8 mouse cellular contexts compared by ENCODE assay signal in the genomic region with DNA sequence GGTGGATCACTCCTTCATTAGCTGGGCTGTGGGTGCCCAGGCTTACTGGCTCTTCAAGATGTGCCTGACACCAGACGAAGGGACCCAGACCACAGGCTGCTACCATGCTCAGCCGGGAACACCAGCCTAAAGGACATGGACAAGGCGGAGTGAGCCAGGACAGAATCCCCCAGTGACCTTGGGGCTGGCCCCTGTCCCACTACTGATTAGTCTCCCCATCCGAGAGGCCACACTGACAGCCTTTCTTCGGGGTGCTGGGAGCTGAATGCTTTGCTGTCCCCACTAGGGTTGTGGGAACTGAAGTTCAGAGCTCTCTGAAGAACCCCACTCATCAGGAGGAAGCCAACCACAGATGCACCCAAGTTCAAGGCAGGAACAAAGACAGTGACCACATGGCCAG. TPM values are rescaled to one million over a fixed set of nuclear protein-coding genes. Genes with fewer than 3 reads are reported as not detected.
A peak's percentile ranks its signal among the peaks of the same experiment; 100 is the strongest.
DNase-seq lines count a peak whose midpoint lies in the region; ATAC-seq lines count a peak whose summit lies in the region.

No protein-coding gene starts in this region.

- peaks cover 57% of the 10 kb centered on the region for H3K4me1 ChIP-seq in kidney, embryonic 15.5 days
- H3K4me1 ChIP-seq in embryonic facial prominence, embryonic 14.5 days (ENCODE audit: control insufficient read depth, insufficient read depth, low read length): peaks cover 35% of the 10 kb centered on the region
- peaks cover 38% of the 10 kb centered on the region for H3K4me1 ChIP-seq in hindbrain, embryonic 14.5 days (replicated peaks; ENCODE audit: control insufficient read depth, insufficient read depth, low read length)
- peaks cover 37% of the 10 kb centered on the region for H3K4me1 ChIP-seq in midbrain, embryonic 16.5 days (ENCODE audit: control insufficient read depth, insufficient read depth, low read length)

- H3K9ac ChIP-seq in kidney, embryonic 15.5 days: peak overlapping the region; percentile 88
- peak overlapping the region; percentile 98 for H3K9ac ChIP-seq in embryonic facial prominence, embryonic 14.5 days (ENCODE audit: low read depth, low read length)
- peak overlapping the region; percentile 99 for H3K9ac ChIP-seq in hindbrain, embryonic 14.5 days
- peak overlapping the region; percentile 100 for H3K9ac ChIP-seq in midbrain, embryonic 16.5 days (ENCODE audit: low read depth, low read length)

- 89% methylated on average over 5 of the region's 5 CpGs for WGBS in kidney, embryonic 15.5 days
- 89% methylated on average over 5 of the region's 5 CpGs for WGBS in embryonic facial prominence, embryonic 14.5 days
- WGBS in hindbrain, embryonic 14.5 days: 85% methylated on average over 5 of the region's 5 CpGs
- WGBS in midbrain, embryonic 16.5 days: 93% methylated on average over 5 of the region's 5 CpGs

- H3K27me3 ChIP-seq in kidney, embryonic 15.5 days: no peaks in the 10 kb centered on the region
- H3K27me3 ChIP-seq in embryonic facial prominence, embryonic 14.5 days (replicated peaks; ENCODE audit: control insufficient read depth, insufficient read depth, low read length): no peaks in the 10 kb centered on the region
- no peaks in the 10 kb centered on the region for H3K27me3 ChIP-seq in hindbrain, embryonic 14.5 days (ENCODE audit: control insufficient read depth, insufficient read depth, low read length)
- no peaks in the 10 kb centered on the region for H3K27me3 ChIP-seq in midbrain, embryonic 16.5 days (ENCODE audit: control insufficient read depth, insufficient read depth, low read depth, low read length)

- no peak for ATAC-seq in kidney, embryonic 15.5 days (replicated peaks; ENCODE audit: low FRiP score)
- no peak for ATAC-seq in embryonic facial prominence, embryonic 14.5 days (ENCODE audit: low read depth)
- ATAC-seq in hindbrain, embryonic 14.5 days (ENCODE audit: low FRiP score): no peak
- ATAC-seq in midbrain, embryonic 16.5 days: no peak

- peak overlapping the region; percentile 77 for H3K4me3 ChIP-seq in kidney, embryonic 15.5 days (replicated peaks)
- peak overlapping the region; percentile 94 for H3K4me3 ChIP-seq in embryonic facial prominence, embryonic 14.5 days (ENCODE audit: low read depth, low read length)
- peak overlapping the region; percentile 83 for H3K4me3 ChIP-seq in hindbrain, embryonic 14.5 days (replicated peaks; ENCODE audit: low read length)
- H3K4me3 ChIP-seq in midbrain, embryonic 16.5 days (ENCODE audit: low read depth, low read length): peak overlapping the region; percentile 88

- no peak overlapping the region; the same call in 1 of the 2 replicates for H3K27ac ChIP-seq in kidney, embryonic 15.5 days
- no peak overlapping the region for H3K27ac ChIP-seq in embryonic facial prominence, embryonic 14.5 days (replicated peaks; ENCODE audit: low read depth, low read length)
- H3K27ac ChIP-seq in hindbrain, embryonic 14.5 days: no peak overlapping the region
- H3K27ac ChIP-seq in midbrain, embryonic 16.5 days (ENCODE audit: low read length): no peak overlapping the region

- H3K36me3 ChIP-seq in kidney, embryonic 15.5 days: peaks cover 70% of the 10 kb centered on the region
- H3K36me3 ChIP-seq in embryonic facial prominence, embryonic 14.5 days (ENCODE audit: control insufficient read depth, insufficient read depth, low read length): peaks cover 60% of the 10 kb centered on the region
- H3K36me3 ChIP-seq in hindbrain, embryonic 14.5 days (replicated peaks; ENCODE audit: control insufficient read depth, insufficient read depth): peaks cover 52% of the 10 kb centered on the region
- H3K36me3 ChIP-seq in midbrain, embryonic 16.5 days (ENCODE audit: control insufficient read depth, insufficient read depth, low read length): peaks cover 34% of the 10 kb centered on the region

- no peak for DNase-seq in kidney, postnatal 10 days
- DNase-seq in embryonic facial prominence, embryonic 14.5 days (ENCODE audit: low spot score): no peak
- DNase-seq in hindbrain, embryonic 14.5 days (ENCODE audit: low spot score): no peak
- DNase-seq in right cerebral cortex, postnatal 14 days: no peak
- no peak for DNase-seq in thymus, adult 18-20 months
- no peak for DNase-seq in kidney, adult 8-10 months

- H3K9me3 ChIP-seq in kidney, embryonic 15.5 days (replicated peaks): no peaks in the 10 kb centered on the region
- H3K9me3 ChIP-seq in embryonic facial prominence, embryonic 14.5 days (ENCODE audit: control insufficient read depth, low read length): no peaks in the 10 kb centered on the region
- H3K9me3 ChIP-seq in hindbrain, embryonic 14.5 days (ENCODE audit: control insufficient read depth, low read length): no peaks in the 10 kb centered on the region
- H3K9me3 ChIP-seq in midbrain, embryonic 16.5 days (replicated peaks; ENCODE audit: control insufficient read depth, low read length, poor library complexity, severe bottlenecking): no peaks in the 10 kb centered on the region

- H3K4me2 ChIP-seq in kidney, embryonic 15.5 days: peak overlapping the region; percentile 76
- peak overlapping the region; percentile 80 for H3K4me2 ChIP-seq in embryonic facial prominence, embryonic 14.5 days (ENCODE audit: low read depth, low read length)
- H3K4me2 ChIP-seq in hindbrain, embryonic 14.5 days (replicated peaks): peak overlapping the region; percentile 88
- peak overlapping the region; percentile 90 for H3K4me2 ChIP-seq in midbrain, embryonic 16.5 days (ENCODE audit: low read length)

RNA-seq across cellular contexts. Expression of a gene that starts 1.3 kb away (rescaled TPM):
- 58.0 and 66.9 TPM in 2 replicates for polyA plus RNA-seq in kidney, embryonic 15.5 days (2015; fragmentation: Nextera tagmentation; extraction: Ambion mirVana)
- polyA plus RNA-seq in embryonic facial prominence, embryonic 14.5 days (2014; fragmentation: Nextera tagmentation; extraction: Ambion mirVana): 61.5 and 70.3 TPM in 2 replicates
- 83.0 and 84.6 TPM in 2 replicates for polyA plus RNA-seq in hindbrain, embryonic 14.5 days (2014; fragmentation: Nextera tagmentation; extraction: Ambion mirVana)
- polyA plus RNA-seq in midbrain, embryonic 16.5 days (2015; fragmentation: Nextera tagmentation; extraction: Ambion mirVana): 107 and 112 TPM in 2 replicates

RNA-seq across cellular contexts. Expression of a gene that starts 14.5 kb away (rescaled TPM):
- 46.1 and 48.1 TPM in 2 replicates for polyA plus RNA-seq in kidney, embryonic 15.5 days (2015; fragmentation: Nextera tagmentation; extraction: Ambion mirVana)
- polyA plus RNA-seq in embryonic facial prominence, embryonic 14.5 days (2014; fragmentation: Nextera tagmentation; extraction: Ambion mirVana): 34.2 and 36.5 TPM in 2 replicates
- polyA plus RNA-seq in hindbrain, embryonic 14.5 days (2014; fragmentation: Nextera tagmentation; extraction: Ambion mirVana): 34.4 and 43.5 TPM in 2 replicates
- polyA plus RNA-seq in midbrain, embryonic 16.5 days (2015; fragmentation: Nextera tagmentation; extraction: Ambion mirVana): 34.8 and 35.7 TPM in 2 replicates

RNA-seq across cellular contexts. Expression of a gene that starts 20.7 kb away (rescaled TPM):
- 15.5 and 18.6 TPM in 2 replicates for polyA plus RNA-seq in kidney, embryonic 15.5 days (2015; fragmentation: Nextera tagmentation; extraction: Ambion mirVana)
- 36.3 and 39.0 TPM in 2 replicates for polyA plus RNA-seq in embryonic facial prominence, embryonic 14.5 days (2014; fragmentation: Nextera tagmentation; extraction: Ambion mirVana)
- 519 and 565 TPM in 2 replicates for polyA plus RNA-seq in hindbrain, embryonic 14.5 days (2014; fragmentation: Nextera tagmentation; extraction: Ambion mirVana)
- polyA plus RNA-seq in midbrain, embryonic 16.5 days (2015; fragmentation: Nextera tagmentation; extraction: Ambion mirVana): 477 and 573 TPM in 2 replicates

RNA-seq across cellular contexts. Expression of a gene that starts 29.6 kb away (rescaled TPM):
- polyA plus RNA-seq in kidney, embryonic 15.5 days (2015; fragmentation: Nextera tagmentation; extraction: Ambion mirVana): 12.9 and 18.1 TPM in 2 replicates
- polyA plus RNA-seq in embryonic facial prominence, embryonic 14.5 days (2014; fragmentation: Nextera tagmentation; extraction: Ambion mirVana): 13.5 and 14.9 TPM in 2 replicates
- polyA plus RNA-seq in hindbrain, embryonic 14.5 days (2014; fragmentation: Nextera tagmentation; extraction: Ambion mirVana): 23.3 and 26.6 TPM in 2 replicates
- 21.1 and 23.2 TPM in 2 replicates for polyA plus RNA-seq in midbrain, embryonic 16.5 days (2015; fragmentation: Nextera tagmentation; extraction: Ambion mirVana)

RNA-seq across cellular contexts. Expression of a gene that starts 33.0 kb away (rescaled TPM):
- 0.09 and 0.12 TPM in 2 replicates for polyA plus RNA-seq in kidney, embryonic 15.5 days (2015; fragmentation: Nextera tagmentation; extraction: Ambion mirVana)
- 0.07 and 0.19 TPM in 2 replicates for polyA plus RNA-seq in embryonic facial prominence, embryonic 14.5 days (2014; fragmentation: Nextera tagmentation; extraction: Ambion mirVana)
- 0.09 TPM in 1 of 2 replicates, not detected in the other for polyA plus RNA-seq in hindbrain, embryonic 14.5 days (2014; fragmentation: Nextera tagmentation; extraction: Ambion mirVana)
- 0.08 and 0.19 TPM in 2 replicates for polyA plus RNA-seq in midbrain, embryonic 16.5 days (2015; fragmentation: Nextera tagmentation; extraction: Ambion mirVana)

Comparison
In these comparisons a context has a peak if more than half of its experiments do, and no peak if none do; other contexts are left out.
1. RNA of a gene that starts 20.7 kb away (polyA plus RNA-seq): 477 to 573 TPM in midbrain, embryonic 16.5 days and 519 to 565 TPM in hindbrain, embryonic 14.5 days; 36.3 to 39.0 TPM in embryonic facial prominence, embryonic 14.5 days and 15.5 to 18.6 TPM in kidney, embryonic 15.5 days; every median in the first group is over 10 times any median in the second.
2. Peak in every context shown above with its lines, with median percentiles within 50 percentile points of each other: H3K4me2 ChIP-seq, H3K4me3 ChIP-seq and H3K9ac ChIP-seq.